Mouse (Mus musculus): ENCODE measurements at regions not wholly inside any gene's neighbourhood (a gene's known extent, or its start where the extent isn't known, plus 50 kb on each side); places are given as distances from the start of the nearest gene placed in this dataset.

GRCm38 (mm10) chr4:93935692-93936091 is 600.4 kb upstream of the Tusc1 start:
- DNase-seq (ENCODE audit: low read depth, low spot score), result no peak

- DNase-seq (ENCODE audit: low read depth, low spot score), result no peak
These were observed 591.8 kb upstream of the Tusc1 start for GRCm38 (mm10) chr4:93927117-93927516.

- DNase-seq (ENCODE audit: low read depth, low spot score), result no peak
These were observed 589.1 kb upstream of the Tusc1 start for GRCm38 (mm10) chr4:93924402-93924801.

- no peak for DNase-seq (ENCODE audit: low read depth, low spot score)
These were observed 551.3 kb upstream of the Tusc1 start for GRCm38 (mm10) chr4:93886631-93887030.

GRCm38 (mm10) chr4:93881318-93881717 is 546.0 kb upstream of the Tusc1 start:
- no peak for DNase-seq (ENCODE audit: low read depth, low spot score)

GRCm38 (mm10) chr4:93879351-93879872 is 544.1 kb upstream of the Tusc1 start:
- DNase-seq (ENCODE audit: low read depth, low spot score), result no peak

GRCm38 (mm10) chr4:93873271-93873670 is 538.0 kb upstream of the Tusc1 start:
- DNase-seq (ENCODE audit: low read depth, low spot score), result no peak

GRCm38 (mm10) chr4:93853451-93853850 is 518.1 kb upstream of the Tusc1 start:
- DNase-seq (ENCODE audit: low read depth, low spot score), result no peak

GRCm38 (mm10) chr4:93849178-93849577 is 513.9 kb upstream of the Tusc1 start:
- no peak for DNase-seq (ENCODE audit: low read depth, low spot score)

GRCm38 (mm10) chr4:93830701-93831100 is 495.4 kb upstream of the Tusc1 start:
- DNase-seq (ENCODE audit: low read depth, low spot score), result no peak

GRCm38 (mm10) chr4:93793104-93793503 is 457.8 kb upstream of the Tusc1 start:
- no peak for DNase-seq (ENCODE audit: low read depth, low spot score)

- DNase-seq (ENCODE audit: low read depth, low spot score), result peak; percentile 88
These were observed 454.8 kb upstream of the Tusc1 start for GRCm38 (mm10) chr4:93790157-93790556.

GRCm38 (mm10) chr4:93754497-93754896 is 419.2 kb upstream of the Tusc1 start:
- no peak for DNase-seq (ENCODE audit: low read depth, low spot score)

GRCm38 (mm10) chr4:93746326-93746725 is 411.0 kb upstream of the Tusc1 start:
- no peak for DNase-seq (ENCODE audit: low read depth, low spot score)

GRCm38 (mm10) chr4:93713711-93714110 is 378.4 kb upstream of the Tusc1 start:
- no peak for DNase-seq (ENCODE audit: low read depth, low spot score)

GRCm38 (mm10) chr4:93676403-93677039 is 341.2 kb upstream of the Tusc1 start:
- no peak for DNase-seq (ENCODE audit: low read depth, low spot score)

GRCm38 (mm10) chr4:93675739-93676402 is 340.6 kb upstream of the Tusc1 start:
- no peak for DNase-seq (ENCODE audit: low read depth, low spot score)

GRCm38 (mm10) chr4:93669050-93669449 is 333.7 kb upstream of the Tusc1 start:
- no peak for DNase-seq (ENCODE audit: low read depth, low spot score)

- DNase-seq (ENCODE audit: low read depth, low spot score), result no peak
These were observed 329.0 kb upstream of the Tusc1 start for GRCm38 (mm10) chr4:93664293-93664692.

- DNase-seq (ENCODE audit: low read depth, low spot score), result no peak
These were observed 302.9 kb upstream of the Tusc1 start for GRCm38 (mm10) chr4:93638207-93638606.

GRCm38 (mm10) chr4:93598474-93598873 is 263.2 kb upstream of the Tusc1 start:
- no peak for DNase-seq (ENCODE audit: low read depth, low spot score)

- no peak for DNase-seq (ENCODE audit: low read depth, low spot score)
These were observed 249.0 kb upstream of the Tusc1 start for GRCm38 (mm10) chr4:93584328-93584727.

GRCm38 (mm10) chr4:93583670-93584303 is 248.5 kb upstream of the Tusc1 start:
- DNase-seq (ENCODE audit: low read depth, low spot score), result no peak
